Mouse (Mus musculus) olfactory bulb, adult 2 months (tissue): Measurements from ENCODE around the gene Nup188. TPM values are rescaled to one million over a fixed set of nuclear protein-coding genes. Genes with fewer than 3 reads are reported as not detected.
A peak's percentile ranks its signal among the peaks of the same experiment; 100 is the strongest.

Experiments
- H3K27ac ChIP-seq: fragments of 200-500 bp; 2 replicates; pipeline ENCODE4 v1.5.1; 2012; ENCODE audit warnings: low read depth, low read length; ENCODE audit not compliant: insufficient read depth
- H3K4me1 ChIP-seq: fragments of 200-500 bp; 2 replicates; pipeline ENCODE4 v1.6.1; 2012; ENCODE audit warnings: low read length; ENCODE audit not compliant: control insufficient read depth, insufficient read depth
- H3K4me3 ChIP-seq: fragments of 200-500 bp; 2 replicates; pipeline ENCODE4 v1.5.1; 2012; ENCODE audit warnings: mild to moderate bottlenecking, low read depth, low read length, moderate library complexity; ENCODE audit not compliant: insufficient read depth
- CTCF ChIP-seq: fragments of 200-500 bp; IDR thresholded peaks from 2 replicates; pipeline ENCODE4 v1.5.1; 2012; ENCODE audit warnings: low read depth, mild to moderate bottlenecking, low read length, moderate library complexity; ENCODE audit not compliant: insufficient read depth
- POLR2A ChIP-seq: fragments of 200-500 bp; IDR thresholded peaks from 2 replicates; pipeline ENCODE4 v1.6.1; 2012; ENCODE audit warnings: mild to moderate bottlenecking, low read depth, low read length, moderate library complexity; ENCODE audit not compliant: insufficient read depth
- WGBS: fragments of 180-500 bp; shearing (Covaris S2); methylation state at CpG from one replicate; pipeline ENCODE4 v1.1.7; 2018; 5-methylcytosine and 5-hydroxymethylcytosine counted together
- polyA plus RNA-seq: library from polyadenylated mRNA; stranded (reverse); fragments of >200 nt; gene quantifications from 2 replicates; pipeline ENCODE4 v1.2.4, GENCODE M21; 2012; ENCODE audit warnings: low replicate concordance; ENCODE audit not compliant: missing spikeins, insufficient read depth, insufficient read length

Nup188 gene
- polyA plus RNA-seq, 1 experiment: not detected

GRCm38 (mm10) chr2:30262840-30263441 is 23.3 kb upstream of the Nup188 start:
- TF ChIP-seq CTCF (no peak), POLR2A (no peak)
- H3K27ac ChIP-seq: peak overlapping the region; percentile 30; the same call in 1 of the 2 replicates
- 20% methylated on average over 4 of the region's 4 CpGs for WGBS
- no peak overlapping the region for H3K4me3 ChIP-seq
- peaks cover 31% of the 10 kb centered on the region for H3K4me1 ChIP-seq

GRCm38 (mm10) chr2:30263811-30264210 is 22.4 kb upstream of the Nup188 start:
- 86% methylated on average over 6 of the region's 6 CpGs for WGBS
- Histone ChIP-seq H3K4me3 (no peak overlapping the region), H3K4me1 (peaks cover 23% of the 10 kb centered on the region), H3K27ac (0 out of 2 replicates have a peak overlapping the region, but pooled peaks have one; percentile 1)
- TF ChIP-seq CTCF: no peak
- TF ChIP-seq POLR2A: no peak

- WGBS: 51% methylated on average over 7 of the region's 7 CpGs
- no peak overlapping the region for H3K4me3 ChIP-seq
- H3K4me1 ChIP-seq: peaks cover 20% of the 10 kb centered on the region
- peak overlapping the region; percentile 51 for H3K27ac ChIP-seq
- TF ChIP-seq POLR2A: no peak
- no peak for TF ChIP-seq CTCF
Observed at GRCm38 (mm10) chr2:30264671-30265519, 21.3 kb upstream of the Nup188 start.

- 33% methylated on average over 5 of the region's 5 CpGs for WGBS
- peaks cover 20% of the 10 kb centered on the region for H3K4me1 ChIP-seq
- TF ChIP-seq CTCF: no peak
- TF ChIP-seq POLR2A: no peak
- peak within 1 kb of the TSS; percentile 84 for H3K27ac ChIP-seq
- no peak within 1 kb of the TSS for H3K4me3 ChIP-seq
Observed at GRCm38 (mm10) chr2:30265767-30266253, 20.4 kb upstream of the Nup188 start, which contains the start of gene Phyhd1. Phyhd1 (plus strand) TSS chr2:30266203.

- Histone ChIP-seq H3K4me1 (peaks cover 20% of the 10 kb centered on the region), H3K4me3 (no peak overlapping the region), H3K27ac (peak overlapping the region; percentile 84)
- TF ChIP-seq POLR2A: no peak
- 12% methylated on average over 4 of the region's 4 CpGs for WGBS
Observed at GRCm38 (mm10) chr2:30266392-30266941, 19.7 kb upstream of the Nup188 start.

GRCm38 (mm10) chr2:30267466-30267865 is 18.7 kb upstream of the Nup188 start:
- peaks cover 20% of the 10 kb centered on the region for H3K4me1 ChIP-seq
- no peak overlapping the region for H3K27ac ChIP-seq
- TF ChIP-seq CTCF (no peak), POLR2A (no peak)
- 92% methylated on average over 2 of the region's 2 CpGs for WGBS
- no peak overlapping the region for H3K4me3 ChIP-seq

- H3K4me1 ChIP-seq: peaks cover 13% of the 10 kb centered on the region
- TF ChIP-seq CTCF: no peak
- TF ChIP-seq POLR2A: no peak
- WGBS: 56% methylated on average over 4 of the region's 4 CpGs
- H3K4me3 ChIP-seq: no peak overlapping the region
- H3K27ac ChIP-seq: no peak overlapping the region
Observed at GRCm38 (mm10) chr2:30268371-30268770, 17.8 kb upstream of the Nup188 start.

- Histone ChIP-seq H3K27ac (0 out of 2 replicates have a peak overlapping the region, but pooled peaks have one; percentile 8), H3K4me1 (peaks cover 13% of the 10 kb centered on the region), H3K4me3 (no peak overlapping the region)
- 82% methylated on average over 17 of the region's 17 CpGs for WGBS
- TF ChIP-seq POLR2A: no peak
- TF ChIP-seq CTCF: no peak
Observed at GRCm38 (mm10) chr2:30269241-30269990, 16.8 kb upstream of the Nup188 start.
